Mouse (Mus musculus) adipocyte (in vitro differentiated cells): ENCODE results near the gene Zdhhc13.

Experiments used
- DNase-seq: peaks from one replicate; pipeline ENCODE4 v3.0.0-alpha.2; 2016; ENCODE audit warnings: low spot score

Zdhhc13 gene

DNA sequence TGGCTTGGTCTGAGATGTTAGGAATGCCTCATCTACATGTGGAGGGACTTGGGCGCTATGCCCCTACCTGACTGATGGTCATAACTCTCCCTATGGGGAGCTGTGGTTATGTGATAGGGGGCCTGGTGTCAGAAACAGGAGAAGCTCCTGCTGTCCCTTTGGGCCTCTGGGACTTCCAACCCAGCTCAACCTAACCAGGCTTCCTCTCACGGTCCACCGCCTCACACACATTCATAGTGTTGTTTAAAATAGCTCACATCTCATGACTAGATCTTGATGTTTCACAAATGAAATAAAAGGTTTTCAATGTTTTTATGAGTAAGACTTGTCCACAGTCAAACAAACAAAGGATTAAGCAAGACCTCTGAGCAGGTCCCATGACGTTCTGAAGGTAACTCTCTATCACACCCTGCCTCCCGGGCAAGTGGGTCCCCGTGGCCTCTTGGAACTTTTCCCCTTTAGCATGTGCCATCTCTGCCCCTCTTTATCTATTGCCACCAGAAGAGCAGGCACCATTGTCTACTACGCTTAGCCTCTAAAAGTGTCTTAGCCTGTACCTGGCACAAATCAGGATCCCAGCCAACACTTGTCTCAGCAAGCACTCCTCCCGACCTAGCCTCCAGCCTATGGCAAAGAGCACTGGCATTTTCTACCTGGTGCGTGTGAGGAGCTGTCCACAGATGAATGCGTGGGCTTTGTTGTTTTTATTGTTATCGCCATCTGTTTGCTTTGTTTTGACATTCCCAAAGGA lies 3.9 kb upstream of the Zdhhc13 start:
- DNase-seq = no peak

DNA sequence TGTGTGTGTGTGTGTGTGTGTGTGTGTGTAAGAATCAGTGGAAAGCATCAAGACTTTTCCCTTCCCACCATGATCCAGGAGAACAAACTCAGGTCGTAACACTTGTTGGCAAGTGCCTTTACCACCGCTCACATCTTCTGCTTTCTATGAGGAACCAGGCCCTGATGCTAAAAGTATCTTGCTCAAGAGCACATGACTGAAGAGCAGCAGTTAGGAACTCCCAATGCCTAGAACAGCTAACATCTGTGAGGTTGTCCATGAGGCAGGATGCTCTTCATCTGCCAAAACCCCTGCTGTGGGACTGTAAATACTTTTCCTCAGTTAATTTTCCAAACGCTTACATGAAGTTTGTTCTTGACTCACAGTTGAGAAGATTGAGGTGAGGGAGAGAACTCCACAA lies 455 bp upstream of the Zdhhc13 start:
- no peak for DNase-seq

DNA sequence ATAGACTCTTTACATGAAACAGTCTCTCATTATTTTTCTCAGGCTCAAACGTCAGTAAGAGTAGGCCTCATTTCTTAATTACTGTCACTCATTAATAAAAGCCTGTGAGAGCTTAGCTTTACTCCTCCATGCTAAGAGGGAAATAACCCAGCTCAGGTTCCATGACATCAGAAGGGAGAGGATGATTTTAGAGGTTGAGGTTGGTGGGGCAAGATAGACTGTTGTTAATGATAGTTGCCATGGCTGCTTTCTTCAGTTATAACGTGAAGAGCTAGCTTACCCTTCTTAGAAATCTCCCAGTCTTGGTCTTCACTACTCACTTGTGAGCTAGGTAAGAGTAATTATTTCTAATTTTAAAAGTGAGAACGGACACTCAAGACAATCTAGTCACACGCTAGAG lies 1.3 kb downstream of the Zdhhc13 start:
- DNase-seq = no peak

DNA sequence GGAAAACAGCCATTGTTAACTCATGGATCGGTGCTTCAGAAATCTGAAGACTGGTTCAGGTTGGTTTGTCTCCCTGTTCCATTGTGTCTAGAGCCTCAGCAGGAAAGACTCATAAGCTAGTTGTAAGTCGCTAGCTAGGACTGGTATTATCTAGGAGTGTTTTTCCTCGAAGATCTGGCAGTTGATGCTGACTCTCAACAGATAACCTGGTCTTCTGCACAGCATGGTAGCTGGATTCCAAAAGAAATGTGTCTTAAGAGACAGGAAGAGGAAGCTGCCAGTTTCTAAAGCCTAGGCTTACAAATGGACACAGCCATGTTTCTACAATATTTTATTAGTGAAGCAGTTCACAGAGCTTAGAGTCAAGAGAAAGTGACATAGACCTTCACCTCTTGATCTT lies 2.6 kb downstream of the Zdhhc13 start:
- DNase-seq = no peak

DNA sequence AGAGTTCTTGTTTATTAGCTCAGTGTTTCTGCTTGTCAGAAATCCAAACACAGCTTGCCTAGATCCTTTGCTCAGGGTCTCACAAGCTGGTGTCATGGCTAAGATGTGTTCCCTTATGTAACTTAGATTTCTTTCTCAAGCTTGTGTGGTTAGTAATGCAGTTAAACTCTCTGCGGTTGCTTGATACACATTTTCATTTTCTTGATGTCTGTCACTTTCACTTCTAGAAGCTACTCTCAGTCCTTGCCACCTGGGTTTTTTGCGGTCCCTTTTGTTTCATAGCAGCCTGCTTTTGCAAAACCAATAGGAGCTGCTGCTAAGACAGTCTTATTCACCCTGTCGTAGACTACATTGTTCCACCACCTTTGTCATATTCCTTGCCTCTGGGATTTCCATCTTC lies 6.3 kb downstream of the Zdhhc13 start:
- DNase-seq = no peak

DNA sequence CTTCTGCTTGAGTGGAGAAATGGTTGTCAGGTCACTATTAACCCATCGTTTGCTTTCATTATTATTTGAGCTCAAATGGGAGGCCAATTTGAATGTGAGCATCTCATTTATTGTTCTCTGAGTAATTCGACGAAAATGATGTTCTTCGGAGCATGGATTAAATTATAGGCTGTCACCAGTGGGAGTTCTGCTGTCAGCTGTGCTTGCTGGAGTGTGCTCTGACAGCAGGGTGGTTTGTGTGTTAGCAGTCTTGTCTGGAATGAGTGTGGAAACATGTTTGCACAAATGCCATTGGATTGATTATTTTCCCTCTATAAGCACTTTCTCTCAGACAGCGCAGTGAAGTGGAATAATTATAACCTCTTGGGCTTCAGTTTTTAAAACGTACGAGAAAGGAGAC lies 14.6 kb downstream of the Zdhhc13 start:
- no peak for DNase-seq

DNA sequence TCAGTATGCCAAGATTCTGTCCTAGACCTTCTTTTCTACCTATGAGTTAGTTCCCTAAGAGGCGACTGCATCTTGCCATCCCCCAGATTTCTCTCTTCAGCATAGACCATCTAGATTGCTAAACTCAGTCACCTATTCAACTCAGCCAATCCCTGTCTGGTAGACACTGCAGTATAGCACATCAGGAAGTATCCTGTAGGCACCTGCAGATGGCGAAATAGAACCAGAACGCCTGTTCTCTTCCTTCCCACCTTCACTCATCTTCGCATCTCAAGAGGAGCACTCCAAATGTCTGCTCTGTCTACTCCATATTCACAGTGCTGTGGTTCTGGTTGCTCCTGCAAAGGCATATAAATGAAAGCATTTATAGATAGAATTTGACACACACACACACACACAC lies 17.8 kb downstream of the Zdhhc13 start:
- no peak for DNase-seq

DNA sequence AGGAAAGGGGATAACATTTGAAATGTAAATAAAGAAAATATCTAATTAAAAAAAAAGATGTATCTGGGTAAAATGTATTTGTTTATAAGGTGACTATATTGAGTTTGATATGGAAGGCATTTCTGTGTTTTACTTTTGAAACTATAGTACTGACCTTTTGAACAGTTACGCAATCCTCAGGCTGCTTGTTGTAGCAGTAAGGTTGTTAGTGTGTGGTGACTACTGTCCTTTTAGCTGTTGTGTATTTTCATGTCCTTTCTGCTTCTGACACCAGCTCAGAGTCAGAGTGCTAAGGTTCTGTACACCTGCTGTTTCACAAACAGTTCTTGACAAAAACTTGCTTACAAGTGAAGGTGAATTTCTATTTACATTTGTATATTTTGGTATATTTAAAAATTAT lies 21.8 kb downstream of the Zdhhc13 start:
- peak; percentile 3 for DNase-seq

DNA sequence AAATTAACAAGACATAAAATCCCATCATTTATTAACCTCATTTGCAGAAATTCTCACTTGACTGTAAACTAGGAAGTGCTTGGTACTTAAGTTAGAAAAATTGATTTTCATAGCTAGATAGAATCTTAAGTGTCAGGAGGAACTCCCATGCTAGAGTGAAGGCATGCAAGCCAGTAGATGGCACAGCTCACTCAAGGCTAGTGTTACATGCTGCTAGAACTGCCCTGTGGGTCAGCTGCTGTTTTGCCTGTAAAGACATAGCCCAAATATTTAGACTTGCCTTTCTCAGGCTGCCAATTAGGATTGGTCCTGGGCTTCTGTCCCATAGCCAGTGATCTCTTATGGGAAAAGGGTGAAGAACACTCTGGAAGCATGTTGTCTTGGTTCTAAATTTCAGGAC lies 23.6 kb downstream of the Zdhhc13 start:
- DNase-seq = peak; percentile 51

DNA sequence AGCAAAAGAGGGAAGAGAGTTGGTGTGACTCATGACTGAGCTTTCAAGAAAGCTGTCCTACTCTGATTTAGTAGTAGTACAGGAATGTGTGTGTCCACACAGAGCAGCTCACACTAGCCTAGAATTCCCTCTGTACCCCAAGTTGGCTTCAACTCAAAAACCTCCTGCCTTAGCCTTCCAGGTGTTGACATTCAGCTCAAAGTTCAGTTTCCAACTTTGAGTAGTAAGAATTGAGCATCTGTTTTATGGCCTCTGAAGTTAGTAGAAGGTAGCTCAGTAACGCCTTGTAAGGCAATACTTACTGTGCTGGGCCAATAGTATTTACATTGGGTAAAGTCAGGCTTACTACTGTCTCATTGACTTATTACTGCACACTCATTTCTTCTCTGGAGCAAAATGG lies 24.8 kb downstream of the Zdhhc13 start:
- no peak for DNase-seq

DNA sequence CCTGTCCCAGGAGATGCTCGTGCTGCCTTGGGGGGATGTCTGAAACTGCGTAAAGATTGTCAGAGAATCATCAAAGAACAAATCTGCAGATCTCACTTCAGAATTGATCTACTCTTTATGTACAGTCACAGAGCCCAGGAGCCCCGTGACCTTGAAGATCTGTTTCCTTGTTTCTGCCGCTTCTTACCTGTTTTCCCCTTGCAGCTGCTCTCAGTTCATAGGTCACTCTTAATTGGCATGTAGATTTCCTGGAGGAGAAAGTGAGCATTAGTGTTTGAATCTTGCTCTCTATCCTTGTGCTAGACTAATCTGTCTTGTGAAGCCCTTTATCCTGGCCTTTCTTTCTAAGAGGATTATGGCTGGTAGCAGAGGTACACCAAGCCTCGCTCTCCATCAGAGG lies 32.9 kb downstream of the Zdhhc13 start:
- no peak for DNase-seq

DNA sequence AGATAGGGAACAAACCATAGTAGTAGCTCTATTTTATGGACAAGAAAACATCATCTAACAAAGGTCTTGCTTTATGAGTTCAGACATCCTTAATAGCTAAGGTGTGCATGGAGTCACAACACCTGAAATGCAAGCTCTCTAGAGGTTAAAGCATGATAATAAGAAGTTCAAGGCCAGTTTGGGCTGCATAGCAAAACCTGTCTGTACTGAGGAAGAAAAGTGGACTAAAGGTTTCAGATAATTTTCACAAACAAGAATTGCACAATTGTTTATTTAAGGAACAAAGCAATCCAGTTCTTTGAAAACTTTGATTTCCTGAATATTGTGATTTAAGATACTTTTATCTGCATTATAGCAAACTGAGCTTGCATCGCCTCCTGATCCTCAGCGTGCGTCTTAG lies 34.8 kb downstream of the Zdhhc13 start:
- DNase-seq = no peak

DNA sequence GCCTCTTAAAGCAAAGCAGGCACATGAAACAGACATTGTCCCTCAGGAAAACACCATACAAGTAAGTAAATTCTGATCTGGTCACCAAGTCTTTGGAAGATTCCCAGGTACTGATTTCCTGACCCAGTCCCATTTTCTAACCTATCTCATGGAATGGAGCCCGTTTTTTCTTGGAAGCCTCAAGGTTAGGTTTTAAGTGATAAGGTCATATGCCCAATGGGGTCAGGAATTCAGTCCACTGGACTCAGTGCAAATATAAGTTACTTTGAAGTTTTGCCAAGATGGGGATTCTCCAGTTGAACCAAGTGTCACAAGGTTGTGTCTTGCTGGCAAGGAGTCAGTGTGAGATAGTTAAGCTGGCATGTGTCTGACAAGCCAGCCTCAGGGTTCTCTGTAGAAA lies 35.9 kb downstream of the Zdhhc13 start:
- DNase-seq = no peak

DNA sequence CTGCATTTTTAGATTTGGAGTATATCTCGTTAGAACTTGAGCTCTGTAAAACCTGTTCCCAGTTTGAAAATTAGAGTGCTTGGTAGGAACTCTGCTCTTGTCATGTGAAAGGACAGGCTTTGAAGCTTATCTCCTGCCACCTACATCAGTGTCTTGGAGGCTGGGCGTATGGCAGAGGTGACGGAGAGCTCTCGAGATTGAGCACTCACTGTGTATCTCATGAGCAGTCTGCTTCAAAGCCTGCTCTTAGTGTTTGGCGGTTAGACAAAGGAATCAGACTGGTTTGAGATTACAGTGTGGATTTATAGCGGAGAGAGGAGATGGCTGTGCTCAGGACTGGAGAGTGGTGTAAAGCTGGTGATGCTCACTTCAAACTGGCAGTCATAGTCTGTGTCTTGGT lies 36.4 kb downstream of the Zdhhc13 start:
- no peak for DNase-seq

DNA sequence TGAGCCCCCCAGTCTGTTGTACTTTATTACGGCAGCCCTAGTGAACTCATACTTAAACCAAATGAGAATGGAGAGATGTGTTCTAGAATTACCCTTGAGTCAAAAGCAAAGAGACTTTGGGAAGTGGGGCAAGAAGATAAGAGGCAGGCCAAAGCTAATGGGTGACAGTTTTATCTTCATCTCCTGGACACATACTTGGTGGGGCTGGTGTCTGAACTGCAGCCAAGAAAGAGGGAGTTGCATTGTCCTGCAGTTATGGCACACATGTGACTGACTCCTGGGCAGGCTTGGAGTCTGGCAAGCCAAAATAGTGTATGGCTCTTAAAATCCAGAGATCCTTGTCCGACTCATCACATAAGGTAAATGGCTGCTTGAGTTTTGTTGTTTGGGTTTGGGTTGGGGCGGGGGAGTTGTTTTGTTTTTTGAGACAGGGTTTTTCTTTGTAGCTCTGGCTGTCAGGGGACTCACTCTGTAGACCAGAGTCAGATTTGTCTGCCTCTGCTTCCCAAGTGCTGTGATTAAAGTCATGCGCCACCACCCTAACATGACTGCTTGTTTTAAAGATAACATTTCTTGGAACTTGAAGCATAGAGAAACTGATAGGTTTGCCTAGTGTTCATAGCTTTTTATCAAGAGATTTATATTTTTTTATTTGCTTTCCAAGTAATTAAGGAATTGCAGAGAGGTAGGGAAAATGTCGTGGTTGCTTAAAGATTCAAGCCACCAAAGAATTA lies 40.5 kb downstream of the Zdhhc13 start:
- no peak for DNase-seq

DNA sequence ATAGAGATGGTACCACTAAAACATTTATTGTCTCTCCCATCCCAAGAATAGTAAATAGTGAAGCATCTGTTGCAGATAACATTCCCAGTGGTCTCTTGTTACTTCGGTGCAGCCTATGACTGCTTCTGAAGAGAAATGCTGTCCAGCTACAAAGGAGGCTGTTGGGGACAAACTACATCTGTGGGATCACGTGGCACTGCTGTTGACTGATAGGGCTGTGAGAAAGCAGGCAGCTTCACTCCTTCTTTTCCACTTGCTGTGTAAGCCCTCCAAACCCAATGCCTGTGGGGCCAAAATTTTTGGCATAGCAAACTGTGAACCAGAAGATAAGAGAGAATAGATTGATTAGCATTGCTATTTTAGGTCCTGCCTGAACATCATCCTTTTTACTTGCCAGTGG lies 41.6 kb downstream of the Zdhhc13 start:
- DNase-seq = no peak

DNA sequence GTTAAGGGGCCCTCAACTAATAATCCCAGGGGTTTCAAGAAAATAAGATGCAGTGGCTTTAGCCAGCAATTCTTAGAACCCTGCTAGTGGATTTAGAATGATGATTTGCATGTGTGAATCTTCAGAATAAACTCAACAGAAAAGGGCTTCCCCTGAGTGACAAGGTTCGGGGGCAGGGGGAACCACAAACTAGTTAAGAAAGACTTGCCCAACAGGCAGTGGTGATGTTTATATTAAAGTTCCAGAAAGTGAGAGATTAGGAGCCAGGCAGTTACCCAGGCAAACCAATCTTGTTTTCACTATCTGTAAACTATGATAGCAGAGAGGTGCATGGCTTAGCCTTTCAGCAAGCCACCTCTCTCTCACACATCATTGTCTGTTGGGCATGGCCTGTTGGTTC lies 43.9 kb downstream of the Zdhhc13 start:
- DNase-seq = no peak

DNA sequence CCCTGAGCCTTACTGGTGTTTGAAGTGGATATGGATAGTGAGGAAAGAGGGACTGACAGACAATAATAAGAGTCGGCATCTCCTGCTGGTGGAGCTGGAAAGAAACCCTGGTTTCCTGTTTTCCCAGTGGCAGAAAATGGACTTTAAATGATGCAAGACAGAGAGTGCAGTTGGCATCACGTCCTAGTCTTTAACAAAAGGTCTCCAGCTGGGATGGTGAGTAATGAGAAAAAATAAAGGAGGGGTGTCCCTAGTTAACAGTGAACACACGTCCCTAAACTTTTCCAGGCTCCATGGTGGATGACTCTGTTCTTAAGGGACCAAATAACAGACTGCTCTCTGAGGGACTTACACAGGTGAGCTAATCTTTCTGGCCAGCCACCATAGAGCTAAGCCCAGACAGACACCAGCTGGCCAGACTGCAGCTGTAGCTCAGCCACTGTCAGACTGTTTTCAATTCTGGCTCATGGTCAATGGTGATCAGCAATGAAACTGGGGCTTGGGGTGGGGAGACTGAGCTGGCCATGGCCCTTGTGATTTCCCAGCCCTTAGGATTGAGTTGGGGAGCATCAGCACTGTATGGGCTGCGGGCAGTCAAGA lies 45.7 kb downstream of the Zdhhc13 start:
- no peak for DNase-seq

DNA sequence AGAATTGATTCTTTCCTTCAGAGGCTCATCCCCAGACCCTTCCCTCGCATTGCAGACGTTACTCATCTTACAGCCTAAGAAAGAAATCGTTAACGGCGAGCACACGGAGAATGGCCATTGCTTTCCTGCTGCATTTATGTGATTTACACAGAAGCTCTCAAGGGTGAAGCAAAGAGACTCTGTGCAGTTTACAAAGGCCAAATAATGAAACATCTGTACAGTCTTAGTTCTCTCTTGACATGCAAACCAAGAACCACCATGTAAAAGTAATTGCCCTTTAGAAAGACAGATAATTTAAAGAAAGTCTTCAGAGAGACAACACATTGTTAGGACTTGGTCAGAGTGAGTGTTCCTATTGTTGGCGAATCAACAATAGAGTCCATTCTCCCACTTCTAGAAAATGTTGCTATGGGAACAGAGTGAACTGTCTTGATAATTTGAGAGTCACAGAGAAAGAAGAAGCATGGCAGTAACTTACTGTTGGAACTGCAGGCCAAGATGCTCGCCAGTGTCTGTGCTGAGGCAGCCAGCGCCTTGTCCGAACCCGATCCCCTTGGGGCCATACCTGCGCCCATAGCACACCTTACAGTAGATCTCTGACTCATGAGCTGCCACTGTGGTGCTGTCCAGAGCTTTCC lies 46.3 kb downstream of the Zdhhc13 start:
- DNase-seq = no peak

DNA sequence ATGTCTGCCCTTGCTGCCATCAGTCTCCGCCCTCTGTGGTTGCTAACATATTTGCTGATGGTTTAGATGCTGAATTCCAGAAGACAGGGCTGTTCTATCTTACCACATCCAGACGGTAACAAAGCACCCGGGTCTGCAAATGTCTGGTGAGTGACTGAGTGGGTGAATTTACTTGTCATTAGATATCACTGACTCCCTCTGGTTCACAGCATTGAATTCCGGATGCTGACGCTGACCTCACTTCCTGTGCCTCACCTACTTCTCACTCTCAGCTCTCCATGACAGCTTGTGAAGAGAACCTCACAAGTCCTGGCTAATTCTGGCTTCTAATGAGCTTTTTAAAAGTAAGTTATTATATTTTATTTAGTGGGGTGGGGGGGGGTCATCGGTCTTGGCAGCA lies 48.1 kb downstream of the Zdhhc13 start:
- DNase-seq = no peak

DNA sequence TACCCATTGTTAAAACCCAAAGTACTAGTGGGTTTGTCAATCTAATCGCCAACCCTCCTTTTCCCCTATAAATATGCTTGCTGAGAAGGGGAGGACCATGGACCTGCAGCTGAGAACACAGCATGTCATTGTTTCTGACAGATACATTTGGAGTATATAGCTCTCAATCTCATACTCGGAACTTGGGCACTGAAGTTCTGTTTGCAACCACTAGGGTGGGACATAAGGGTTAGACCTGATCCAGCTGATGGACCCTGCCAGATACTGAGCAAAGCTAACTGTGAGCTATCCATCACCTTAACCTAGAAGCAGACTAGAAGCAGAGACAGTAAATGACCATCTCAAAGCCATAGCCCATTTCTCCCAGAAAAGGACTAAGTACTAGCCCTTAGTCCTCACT lies 49.6 kb downstream of the Zdhhc13 start:
- no peak for DNase-seq

DNA sequence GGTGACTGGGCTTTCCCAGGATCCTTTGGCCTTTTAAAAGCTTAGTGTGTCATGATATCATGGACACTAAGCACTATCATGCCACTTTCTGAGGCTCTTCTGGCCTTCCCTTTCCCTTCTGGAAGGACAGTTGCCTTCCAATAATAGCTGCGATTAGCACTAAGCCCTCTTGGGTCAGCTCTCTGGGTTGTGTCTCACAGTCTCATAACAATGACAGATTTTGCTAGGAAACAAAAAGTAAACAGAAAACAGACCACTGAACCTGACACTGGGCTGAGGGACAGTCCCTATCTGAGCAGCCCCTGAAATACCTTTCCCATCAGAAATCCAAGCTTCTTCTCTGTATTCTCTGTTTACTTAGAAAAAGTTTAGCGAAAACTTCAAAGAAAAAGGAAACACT lies 51.7 kb downstream of the Zdhhc13 start:
- no peak for DNase-seq

DNA sequence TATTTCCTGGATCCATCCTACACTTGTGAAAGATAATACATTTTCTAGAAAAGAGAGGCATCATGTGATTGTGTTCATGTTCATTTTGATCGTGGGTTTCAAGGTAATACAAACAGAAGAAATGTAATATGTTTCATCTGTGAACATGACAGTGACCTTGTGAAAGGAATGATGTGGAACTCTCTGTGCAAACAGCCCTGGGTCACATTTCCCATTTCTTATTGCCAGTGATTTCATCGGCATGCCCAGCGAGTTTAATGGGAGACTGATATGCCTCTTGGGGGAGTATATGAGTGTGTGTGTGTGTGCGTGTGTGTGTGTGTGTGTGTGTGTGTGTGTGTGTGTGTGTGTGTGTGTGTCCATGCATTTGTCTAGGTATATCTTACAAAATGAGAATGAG lies 52.7 kb downstream of the Zdhhc13 start:
- no peak for DNase-seq
